Mouse (Mus musculus) forebrain, embryonic 14.5 days (tissue): ENCODE data around the gene Lrrn4cl. TPM values are rescaled to one million over a fixed set of nuclear protein-coding genes. Genes with fewer than 3 reads are reported as not detected.
A peak's percentile ranks its signal among the peaks of the same experiment; 100 is the strongest.
"Not testable (repeated sequence)": the region's sequence is repeated elsewhere in the genome, so short reads cannot be mapped to it uniquely, and the experiment has no call there.

Source experiments
- ATAC-seq: fragments of 200-750 bp; cut with Nextera tagmentation; 2 replicates; pipeline ENCODE4 v1.8.0; 2017; ENCODE audit warnings: mild to moderate bottlenecking, moderate library complexity
- DNase-seq: peaks from one replicate; pipeline ENCODE4 v3.0.0-alpha.2; 2015; ENCODE audit warnings: low spot score
- H3K27ac ChIP-seq: fragments of 300-500 bp; sonication (generic); 2 replicates; pipeline ENCODE4 v1.5.1; 2014; ENCODE audit warnings: low read depth, mild to moderate bottlenecking, control low read depth, low read length, moderate library complexity
- H3K27me3 ChIP-seq: fragments of 300-500 bp; sonication (generic); replicated peaks from 2 replicates; pipeline ENCODE4 v1.6.1; 2014; ENCODE audit warnings: low read length, control low read depth, mixed read lengths; ENCODE audit not compliant: control insufficient read depth, insufficient read depth
- H3K36me3 ChIP-seq: fragments of 300-500 bp; sonication (generic); 2 replicates; pipeline ENCODE4 v1.6.1; 2014; ENCODE audit warnings: low read length, control low read depth; ENCODE audit not compliant: control insufficient read depth, insufficient read depth
- H3K4me1 ChIP-seq: fragments of 300-500 bp; sonication (generic); 2 replicates; pipeline ENCODE4 v1.6.1; 2014; ENCODE audit warnings: antibody characterized with exemption, low read length, control low read depth; ENCODE audit not compliant: control insufficient read depth, insufficient read depth
- H3K4me2 ChIP-seq: fragments of 300-500 bp; sonication (generic); 2 replicates; pipeline ENCODE4 v1.6.1; 2014; ENCODE audit warnings: mild to moderate bottlenecking, control low read depth, low read length
- H3K4me3 ChIP-seq: fragments of 300-500 bp; sonication (generic); 2 replicates; pipeline ENCODE4 v1.5.1; 2014; ENCODE audit warnings: low read depth, low read length, control low read depth
- H3K9ac ChIP-seq: fragments of 300-500 bp; sonication (generic); 2 replicates; pipeline ENCODE4 v1.6.1; 2014; ENCODE audit warnings: mild to moderate bottlenecking, low read length, control low read depth, moderate library complexity
- H3K9me3 ChIP-seq: fragments of 300-500 bp; sonication (generic); replicated peaks from 2 replicates; pipeline ENCODE4 v1.6.1; 2016; ENCODE audit warnings: low read length, control low read depth, mixed read lengths; ENCODE audit not compliant: control insufficient read depth
- WGBS: fragments of 180-500 bp; shearing (Covaris S2); extraction: QIAGEN DNeasy Blood & Tissue Kit; methylation state at CpG from one replicate; pipeline ENCODE4 v1.1.7; 2014; 5-methylcytosine and 5-hydroxymethylcytosine counted together
- polyA plus RNA-seq: library from polyadenylated mRNA; unstranded; fragments of >200 nt; fragmentation: Nextera tagmentation; extraction: Ambion mirVana; gene quantifications from 2 replicates; pipeline ENCODE4 v1.2.1, GENCODE M21; 2014

The Lrrn4cl gene
- polyA plus RNA-seq, 1 experiment from 2014 or later, result 0.29 TPM

DNA sequence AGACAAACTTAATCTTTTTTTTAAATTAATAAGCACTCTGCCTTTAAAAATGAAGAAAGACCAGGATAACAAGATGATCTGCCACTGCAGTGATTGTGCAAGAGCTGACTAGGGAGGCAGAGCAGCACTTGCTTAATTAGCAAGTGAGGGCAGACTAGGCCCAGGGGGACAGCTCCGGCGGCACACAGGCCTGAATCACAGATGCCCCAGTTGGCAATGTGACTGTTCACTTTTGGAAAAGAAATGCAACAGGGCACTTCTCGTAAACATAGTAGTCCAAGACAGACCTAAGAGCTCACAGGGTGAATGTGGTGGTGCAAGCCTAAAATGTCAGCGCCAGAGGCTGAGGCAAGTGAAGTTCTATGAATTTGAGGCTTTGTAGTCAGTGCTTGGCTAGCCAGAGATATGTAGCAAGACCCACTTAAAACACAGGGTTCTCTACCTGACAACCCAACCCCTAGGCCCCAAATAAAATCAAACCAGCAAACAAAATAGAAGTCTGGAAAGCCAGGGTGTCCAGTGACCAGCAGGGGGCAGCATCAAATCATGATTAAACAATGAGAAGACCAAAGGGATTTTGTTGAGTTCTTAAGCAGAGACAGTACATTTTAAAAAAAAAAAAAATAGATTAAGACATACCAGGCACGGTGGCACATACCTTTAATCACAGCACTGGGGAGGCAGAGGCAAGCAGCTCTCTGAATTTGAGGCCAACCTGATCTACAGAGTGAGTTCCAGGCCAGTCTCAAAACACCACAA is 6.0 kb upstream of the Lrrn4cl start:
- H3K36me3 ChIP-seq, result peaks cover 67% of the 10 kb centered on the region

GRCm38 (mm10) chr19:8848356-8848755 is 2.2 kb upstream of the Lrrn4cl start:
- Histone ChIP-seq H3K27ac (no peak overlapping the region), H3K9me3 (no peaks in the 10 kb centered on the region), H3K4me1 (no peaks in the 10 kb centered on the region), H3K36me3 (peaks cover 52% of the 10 kb centered on the region), H3K9ac (no peak overlapping the region), H3K27me3 (no peaks in the 10 kb centered on the region), H3K4me2 (no peak overlapping the region), H3K4me3 (no peak overlapping the region)
- ATAC-seq, result no peak
- WGBS, result 81% methylated on average over 5 of the region's 5 CpGs
- no peak for DNase-seq

More for the DNA sequence above, 6.0 kb upstream of the Lrrn4cl start:
- Histone ChIP-seq H3K9me3 (no peaks in the 10 kb centered on the region), H3K4me1 (peaks cover 11% of the 10 kb centered on the region), H3K4me2 (no peak overlapping the region), H3K4me3 (no peak overlapping the region), H3K27me3 (no peaks in the 10 kb centered on the region), H3K9ac (no peak overlapping the region), H3K27ac (no peak overlapping the region)
- WGBS, result 60% methylated on average over 5 of the region's 5 CpGs
- DNase-seq (peak; percentile 89), ATAC-seq (no peak)

DNA sequence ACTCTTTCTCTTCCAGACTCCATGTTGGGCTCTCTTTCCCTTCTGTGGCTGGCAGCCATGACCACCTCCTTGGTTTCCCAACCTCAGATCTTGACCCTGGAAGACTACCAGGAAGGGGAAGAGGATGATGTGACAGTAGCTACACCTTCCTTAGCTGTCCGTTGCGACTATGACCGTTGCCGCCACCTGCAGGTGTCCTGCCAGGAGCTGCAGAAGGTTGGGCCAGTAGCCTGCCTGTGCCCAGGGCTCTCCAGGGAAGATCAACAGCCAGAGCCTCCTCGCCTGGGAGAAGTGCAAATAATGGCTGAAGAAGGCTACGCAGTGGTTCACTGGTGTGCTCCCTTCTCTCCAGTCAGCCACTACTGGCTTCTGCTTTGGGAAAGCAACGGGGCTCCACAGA is 1.1 kb downstream of the Lrrn4cl start:
- H3K4me3 ChIP-seq, result no peak overlapping the region
- no peak for ATAC-seq
- no peaks in the 10 kb centered on the region for H3K9me3 ChIP-seq
- WGBS, result 58% methylated on average over 7 of the region's 7 CpGs
- H3K9ac ChIP-seq, result no peak overlapping the region
- no peak overlapping the region for H3K4me2 ChIP-seq
- no peaks in the 10 kb centered on the region for H3K27me3 ChIP-seq
- no peak for DNase-seq
- peaks cover 24% of the 10 kb centered on the region for H3K36me3 ChIP-seq
- H3K4me1 ChIP-seq, result no peaks in the 10 kb centered on the region
- H3K27ac ChIP-seq, result no peak overlapping the region

GRCm38 (mm10) chr19:8852236-8852928 is 1.8 kb downstream of the Lrrn4cl start:
- Histone ChIP-seq H3K36me3 (peaks cover 17% of the 10 kb centered on the region), H3K27me3 (no peaks in the 10 kb centered on the region), H3K27ac (no peak overlapping the region), H3K9ac (no peak overlapping the region), H3K4me1 (no peaks in the 10 kb centered on the region), H3K4me3 (no peak overlapping the region), H3K9me3 (no peaks in the 10 kb centered on the region), H3K4me2 (no peak overlapping the region)
- no peak for ATAC-seq
- no peak for DNase-seq
- WGBS, result 68% methylated on average over 10 of the region's 10 CpGs

GRCm38 (mm10) chr19:8853117-8853516 is 2.5 kb downstream of the Lrrn4cl start:
- no peak overlapping the region for H3K9ac ChIP-seq
- peaks cover 11% of the 10 kb centered on the region for H3K36me3 ChIP-seq
- no peaks in the 10 kb centered on the region for H3K27me3 ChIP-seq
- DNase-seq (no peak), ATAC-seq (no peak)
- H3K4me2 ChIP-seq, result no peak overlapping the region
- H3K9me3 ChIP-seq, result no peaks in the 10 kb centered on the region
- no peak overlapping the region for H3K27ac ChIP-seq
- 88% methylated on average over 3 of the region's 3 CpGs for WGBS
- H3K4me1 ChIP-seq, result no peaks in the 10 kb centered on the region
- H3K4me3 ChIP-seq, result no peak overlapping the region

DNA sequence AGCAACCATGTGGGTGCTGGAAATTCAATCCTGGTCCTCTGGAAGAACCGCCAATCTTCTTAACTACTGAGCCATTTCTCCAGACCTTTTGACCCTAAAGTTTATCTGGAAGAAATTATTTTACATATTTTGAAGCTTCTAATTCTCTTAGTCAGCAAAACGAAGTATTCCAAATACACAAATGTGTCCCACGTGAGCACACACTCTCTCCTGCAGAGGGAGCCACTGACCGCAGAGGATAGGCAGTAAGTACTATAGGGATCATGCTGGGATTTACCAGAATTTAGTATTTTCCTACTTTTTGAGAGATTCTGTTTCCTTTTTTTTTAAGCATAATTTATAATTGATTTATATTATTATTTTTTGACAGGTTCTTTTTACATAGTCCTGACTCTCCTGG is 7.1 kb downstream of the Lrrn4cl start:
- peak; percentile 51 for DNase-seq
- Histone ChIP-seq H3K4me3 (no peak overlapping the region), H3K4me1 (no peaks in the 10 kb centered on the region), H3K36me3 (no peaks in the 10 kb centered on the region), H3K9ac (no peak overlapping the region), H3K4me2 (no peak overlapping the region), H3K27me3 (no peaks in the 10 kb centered on the region), H3K27ac (no peak overlapping the region), H3K9me3 (no peaks in the 10 kb centered on the region)
- 59% methylated on average over 4 of the region's 4 CpGs for WGBS
- ATAC-seq, result no peak

DNA sequence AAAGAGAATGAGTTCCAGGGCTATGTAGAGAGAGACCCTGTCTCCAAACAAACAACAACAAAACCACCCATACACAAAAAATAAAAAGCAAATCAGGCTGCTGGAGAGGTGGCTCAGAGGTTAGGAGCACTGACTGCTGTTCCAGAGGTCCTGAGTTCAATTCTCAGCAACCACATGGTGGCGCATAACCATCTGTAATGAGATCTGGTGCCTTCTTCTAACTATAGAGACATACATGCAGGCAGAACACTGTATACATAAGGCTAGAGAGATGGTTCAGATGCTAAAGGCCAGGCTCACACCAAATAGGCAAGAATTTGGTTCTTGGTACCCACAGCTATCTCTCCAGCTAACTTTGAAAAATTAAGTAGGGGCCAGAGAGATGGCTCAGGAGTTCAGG is 8.4 kb downstream of the Lrrn4cl start:
- no peaks in the 10 kb centered on the region for H3K9me3 ChIP-seq
- no peaks in the 10 kb centered on the region for H3K27me3 ChIP-seq
- DNase-seq (peak; percentile 45), ATAC-seq (no peak)
- no peaks in the 10 kb centered on the region for H3K4me1 ChIP-seq
- no peaks in the 10 kb centered on the region for H3K36me3 ChIP-seq
- no peak overlapping the region for H3K9ac ChIP-seq
- H3K27ac ChIP-seq, result no peak overlapping the region
- no peak overlapping the region for H3K4me3 ChIP-seq
- H3K4me2 ChIP-seq, result no peak overlapping the region
- WGBS, result 8% methylated on average over 1 of the region's 1 CpGs

- H3K27ac ChIP-seq, result no peak overlapping the region
- H3K9me3 ChIP-seq, result no peaks in the 10 kb centered on the region
- WGBS, result 86% methylated on average over 6 of the region's 6 CpGs
- H3K4me2 ChIP-seq, result no peak overlapping the region
- H3K4me1 ChIP-seq, result no peaks in the 10 kb centered on the region
- H3K36me3 ChIP-seq, result no peaks in the 10 kb centered on the region
- H3K4me3 ChIP-seq, result no peak overlapping the region
- no peak for DNase-seq
- no peak overlapping the region for H3K9ac ChIP-seq
- ATAC-seq, result no peak
- no peaks in the 10 kb centered on the region for H3K27me3 ChIP-seq
These were observed 13.7 kb downstream of the Lrrn4cl start for GRCm38 (mm10) chr19:8864265-8864664.

GRCm38 (mm10) chr19:8870381-8870780 is 19.8 kb downstream of the Lrrn4cl start:
- H3K9ac ChIP-seq, ATAC-seq, H3K27me3 ChIP-seq, H3K4me3 ChIP-seq, H3K9me3 ChIP-seq, DNase-seq, H3K4me1 ChIP-seq, H3K27ac ChIP-seq, H3K4me2 ChIP-seq: not testable (repeated sequence)
- peaks cover 21% of the 10 kb centered on the region for H3K36me3 ChIP-seq
- 80% methylated on average over 3 of the region's 3 CpGs for WGBS
